Mouse (Mus musculus) liver, adult 2 months (tissue): Measurements from ENCODE around the gene Tango2.

Experiments
- CTCF ChIP-seq: fragments of 200-500 bp; IDR thresholded peaks from 2 replicates; pipeline ENCODE4 v1.5.1; 2011; ENCODE audit warnings: low read depth, low read length, control low read depth
- POLR2A ChIP-seq: fragments of 200-500 bp; IDR thresholded peaks from 2 replicates; pipeline ENCODE4 v1.6.1; 2011; ENCODE audit warnings: low read length, control low read depth; ENCODE audit not compliant: insufficient read depth; ENCODE audit errors: extremely low read depth

GRCm38 (mm10) chr16:18327936-18328335, 20.0 kb downstream of the Tango2 start:
- no peak for TF ChIP-seq CTCF
- no peak for TF ChIP-seq POLR2A
